Mouse (Mus musculus): ENCODE data around the gene Pilrb1.

DNA sequence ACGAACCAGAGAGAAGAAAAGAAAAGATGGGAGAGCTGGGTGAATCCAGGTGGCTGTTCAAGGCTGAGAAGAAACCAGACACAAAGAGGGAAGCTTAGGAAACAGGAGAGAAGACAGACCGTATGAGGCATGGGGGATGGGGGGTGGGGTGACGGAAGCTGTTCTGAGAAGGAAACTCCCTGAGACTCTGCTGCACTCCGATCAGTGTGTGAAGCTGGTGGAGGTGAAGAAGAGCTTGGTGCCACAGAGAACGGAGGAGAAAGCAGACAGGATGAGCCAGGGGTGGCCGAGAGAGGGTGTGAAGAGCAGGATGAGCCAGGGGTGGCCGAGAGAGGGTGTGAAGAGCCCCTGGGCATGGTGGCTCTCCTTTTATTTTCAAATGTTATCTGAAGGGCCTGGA is 31.5 kb downstream of the Pilrb1 start:
- no peak for TF ChIP-seq CTCF (IDR thresholded peaks at IDR 0.05; ENCODE audit: insufficient read depth, low read length)
- TF ChIP-seq POLR2A (IDR thresholded peaks at IDR 0.05; ENCODE audit: borderline replicate concordance, extremely low read depth, low read depth, low read length) = no peak
